Mouse (Mus musculus) thymus, postnatal 25 days (tissue): ENCODE data around the gene Olfr1034.
"Not testable (repeated sequence)": the region's sequence is repeated elsewhere in the genome, so short reads cannot be mapped to it uniquely, and the experiment has no call there.

ENCODE experiments used
- DNase-seq: peaks from one replicate; pipeline ENCODE4 v3.0.0; 2022

Gene Olfr1034

DNA sequence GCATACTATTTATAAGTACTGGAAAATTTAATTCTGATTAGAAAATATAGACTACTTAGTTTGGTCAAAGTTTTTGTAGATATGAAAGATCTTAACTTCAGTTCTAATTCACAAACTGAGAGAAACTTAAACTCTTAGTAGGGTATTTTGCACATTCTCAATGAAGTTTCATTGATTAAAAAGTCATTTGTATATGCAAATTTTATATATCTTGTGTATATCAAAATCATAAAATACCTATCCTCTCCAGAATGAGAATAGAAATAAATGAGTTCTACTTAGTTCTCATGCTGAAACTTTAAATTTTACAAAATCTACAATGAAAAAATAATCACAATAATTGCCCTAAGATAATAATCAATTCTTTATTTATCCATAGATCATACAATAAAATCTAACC lies at the start of gene Olfr1034:
Gene Olfr1034 (plus strand): TSS at position 301 of the 400 bp plus-strand sequence.
- no peak for DNase-seq

GRCm38 (mm10) chr2:86005240-86005639 lies 40.4 kb upstream of the Olfr1034 start, which contains the start of gene Olfr1032:
Gene Olfr1032 (plus strand): TSS chr2:86005540.
- DNase-seq = no peak

DNA sequence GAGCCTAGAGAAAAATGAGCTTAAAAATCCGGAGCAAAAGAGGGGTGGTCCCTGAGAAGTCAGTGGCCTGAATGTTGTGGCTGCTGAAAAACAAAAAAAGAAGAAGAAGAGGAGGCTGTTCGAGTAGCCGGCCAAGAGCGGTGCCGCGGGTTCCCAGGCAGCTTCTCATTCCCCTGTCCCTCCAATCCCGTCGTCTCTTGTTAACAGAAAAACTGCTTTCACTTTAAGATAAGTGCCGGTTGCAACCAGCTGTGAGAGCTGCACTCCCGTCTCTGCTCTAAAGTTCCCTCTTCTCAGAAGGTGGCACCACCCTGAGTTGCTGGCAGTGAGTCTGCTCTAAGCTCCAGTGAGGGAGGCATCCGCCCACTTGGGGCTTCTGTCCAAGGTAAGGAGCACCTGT lies 25.3 kb upstream of the Olfr1034 start, which contains the start of gene Olfr1033:
Gene Olfr1033 (plus strand): TSS at position 228 of the 400 bp plus-strand sequence.
- DNase-seq = not testable (repeated sequence)

DNA sequence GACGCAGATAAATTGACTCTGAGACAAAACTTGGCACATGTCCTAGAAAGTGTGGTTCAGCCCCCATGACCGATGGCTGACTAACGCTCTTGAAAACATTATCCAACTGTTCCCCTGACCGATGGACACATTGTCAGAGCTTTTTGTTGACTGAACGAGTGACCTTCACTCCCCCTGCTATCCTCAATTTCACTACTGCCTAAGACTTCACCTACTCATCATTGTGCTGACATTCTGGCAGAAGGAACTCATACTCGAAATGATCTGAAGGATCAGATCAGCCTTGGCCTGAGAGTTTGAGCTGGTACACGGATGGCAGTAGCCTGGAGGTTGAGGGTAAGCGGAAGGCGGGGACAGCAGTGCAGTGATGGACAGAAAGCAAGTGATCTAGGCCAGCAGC lies 24.1 kb upstream of the Olfr1034 start:
- DNase-seq = not testable (repeated sequence)

GRCm38 (mm10) chr2:86050777-86051176 lies 5.1 kb downstream of the Olfr1034 start:
- not testable (repeated sequence) for DNase-seq

- DNase-seq = not testable (repeated sequence)
Measured at GRCm38 (mm10) chr2:86063766-86064165, 18.1 kb downstream of the Olfr1034 start.

DNA sequence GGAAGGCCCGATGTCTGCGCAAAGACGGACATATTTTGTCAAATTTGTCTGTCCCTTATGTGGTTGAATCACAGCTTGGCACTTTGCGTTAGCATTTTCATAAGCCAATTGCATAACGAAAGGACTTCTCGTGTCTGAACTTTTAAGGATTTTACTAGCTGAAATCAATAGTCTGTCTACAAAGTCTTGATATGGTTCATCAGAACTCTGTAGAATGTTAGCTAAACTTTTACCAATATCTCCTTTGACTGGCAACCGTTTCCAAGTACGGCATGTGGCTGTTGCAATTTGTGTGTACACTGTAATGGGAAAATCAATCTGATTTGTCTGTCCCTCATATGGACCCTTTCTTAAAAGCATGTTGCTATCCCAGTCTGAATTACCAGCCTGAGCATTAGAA lies 24.5 kb downstream of the Olfr1034 start:
- no peak for DNase-seq

DNA sequence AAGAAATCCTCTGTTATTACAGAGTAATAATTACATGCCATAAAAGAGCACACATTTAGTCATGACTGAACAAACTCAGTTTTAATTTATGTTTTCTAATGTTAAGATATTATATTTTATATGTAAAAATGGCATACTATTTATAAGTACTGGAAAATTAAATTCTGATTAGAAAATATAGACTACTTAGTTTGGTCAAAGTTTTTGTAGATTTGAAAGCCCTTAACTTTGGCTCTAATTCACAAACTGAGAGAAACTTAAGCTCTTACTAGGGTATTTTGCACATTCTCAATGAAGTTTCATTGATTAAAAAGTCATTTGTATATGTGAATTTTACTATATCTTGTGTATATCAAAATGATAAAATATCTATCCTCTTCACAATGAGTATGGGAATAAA lies 28.0 kb downstream of the Olfr1034 start, which contains the start of gene Olfr1036:
Gene Olfr1036 (plus strand): TSS at position 301 of the 400 bp plus-strand sequence.
- not testable (repeated sequence) for DNase-seq

DNA sequence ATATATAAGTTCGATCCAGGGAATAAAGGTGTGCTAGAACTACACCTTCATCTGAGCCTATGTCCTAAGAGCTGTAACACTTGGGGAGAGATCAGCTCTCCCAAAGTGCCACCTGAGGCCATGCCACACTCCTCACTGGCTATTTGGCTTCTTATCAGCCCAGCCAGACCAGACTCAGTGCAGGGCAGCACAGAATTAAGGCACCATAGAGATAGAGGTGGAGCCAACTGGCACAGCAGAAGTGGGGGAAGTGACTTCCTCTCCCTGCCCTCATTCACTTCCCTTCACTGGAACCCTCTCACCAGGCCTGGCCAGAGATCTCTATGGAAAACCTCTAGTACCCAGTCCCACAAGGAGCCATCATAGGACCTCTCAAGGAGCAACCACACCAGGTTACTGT lies 34.8 kb downstream of the Olfr1034 start:
- DNase-seq = not testable (repeated sequence)

DNA sequence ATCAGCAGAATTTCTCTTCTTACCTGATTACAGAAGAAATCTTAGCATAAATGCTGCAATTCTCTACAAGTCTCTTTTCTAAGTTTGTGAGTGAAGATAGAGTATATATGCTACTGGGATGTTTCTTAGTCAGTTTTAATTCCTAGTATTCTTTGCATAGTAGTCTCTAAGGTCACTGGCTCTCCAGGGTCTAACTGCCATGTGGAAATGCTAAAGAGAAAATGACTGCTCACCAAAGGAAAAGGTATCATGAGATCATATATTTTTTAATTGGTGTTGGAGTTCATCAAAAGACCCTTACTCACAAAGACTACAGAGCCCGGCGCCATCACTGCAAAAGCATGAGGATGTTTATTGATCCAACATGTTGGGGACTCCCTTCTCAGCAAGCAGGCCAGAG lies 41.6 kb downstream of the Olfr1034 start, which contains the start of gene Olfr1037:
Gene Olfr1037 (minus strand): TSS at position 101 of the 400 bp plus-strand sequence.
- no peak for DNase-seq
